Mouse (Mus musculus): Measurements from ENCODE around the gene Itga7.

Itga7 gene

DNA sequence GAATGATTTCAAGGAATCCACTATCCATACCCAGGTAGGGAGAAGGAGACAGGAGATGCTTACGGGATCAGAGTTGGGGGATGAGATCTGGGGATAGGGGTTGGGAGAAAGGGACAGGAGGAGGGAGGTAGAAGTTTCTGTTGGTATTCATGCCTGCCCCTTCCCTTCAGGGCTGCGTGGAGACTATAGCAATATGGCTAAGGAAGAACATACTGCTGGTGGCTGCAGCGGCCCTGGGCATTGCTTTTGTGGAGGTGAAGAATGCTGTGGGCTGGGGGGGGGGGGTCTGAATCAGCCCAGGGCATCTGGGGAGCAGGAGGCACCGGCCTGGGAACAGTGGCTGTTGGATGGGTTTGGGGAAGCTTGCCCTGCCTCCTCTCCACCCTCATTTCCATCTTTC, 21.4 kb upstream of the Itga7 start:
- DNase-seq = no peak

GRCm38 (mm10) chr10:128912791-128913190, 20.8 kb upstream of the Itga7 start:
- no peak for DNase-seq

DNA sequence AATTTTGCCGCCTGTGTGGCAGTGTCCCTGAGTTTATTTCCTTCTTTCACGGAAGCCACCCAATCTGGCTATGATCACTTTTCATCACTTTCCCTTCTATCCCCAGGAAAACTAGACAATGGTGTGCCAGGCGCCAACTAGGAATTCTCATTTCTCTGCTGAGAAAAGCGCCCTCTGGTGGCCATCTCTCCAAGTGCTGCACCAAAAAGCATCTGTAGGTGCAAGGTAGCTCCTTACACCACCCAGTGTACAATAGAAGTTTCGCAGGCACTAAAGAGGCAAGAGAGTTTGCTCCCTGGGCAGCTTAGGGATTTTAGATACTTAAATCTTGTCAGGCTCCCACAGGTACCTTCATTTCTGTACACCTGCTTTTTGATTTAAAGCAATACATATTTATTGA, 20.4 kb upstream of the Itga7 start:
- DNase-seq = peak; percentile 91

DNA sequence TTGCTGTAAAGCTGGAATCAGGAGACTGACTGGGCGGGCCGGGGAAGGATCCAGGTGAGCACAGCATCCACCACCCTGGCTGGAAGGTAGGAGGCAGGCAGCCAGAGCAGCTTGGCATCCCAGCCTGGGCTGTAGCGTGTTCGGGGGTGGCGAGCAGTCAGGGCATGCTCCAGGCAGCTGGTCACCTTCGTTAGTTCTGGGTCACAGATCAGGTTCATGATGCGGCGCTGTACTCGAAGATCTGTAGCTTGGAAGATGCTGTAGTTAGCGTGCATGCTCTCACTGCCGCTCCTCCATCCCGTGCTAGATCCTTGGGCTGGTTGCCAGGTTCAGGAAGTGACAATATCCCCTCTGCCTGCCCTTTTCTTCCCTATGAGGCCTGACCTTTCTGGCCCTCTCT, 19.9 kb upstream of the Itga7 start:
- DNase-seq = no peak

DNA sequence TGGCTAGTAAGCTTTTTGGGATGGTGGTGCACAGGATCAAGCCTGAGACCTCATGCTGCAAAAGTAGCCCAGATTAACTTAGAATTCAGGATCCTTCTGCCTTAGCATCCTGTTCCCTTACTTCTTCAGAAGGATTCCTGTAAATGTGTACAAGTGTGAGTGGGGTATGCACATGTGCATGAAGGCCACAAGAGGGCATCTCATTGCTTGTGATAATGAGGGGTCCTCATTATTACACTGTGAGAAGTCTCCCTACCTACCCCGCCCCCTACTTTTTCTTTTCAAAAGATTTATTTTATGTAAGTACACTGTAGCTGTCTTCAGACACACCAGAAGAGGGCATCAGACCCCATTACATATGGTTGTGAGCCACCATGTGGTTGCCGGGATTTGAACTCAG, 18.1 kb upstream of the Itga7 start:
- DNase-seq = no peak

DNA sequence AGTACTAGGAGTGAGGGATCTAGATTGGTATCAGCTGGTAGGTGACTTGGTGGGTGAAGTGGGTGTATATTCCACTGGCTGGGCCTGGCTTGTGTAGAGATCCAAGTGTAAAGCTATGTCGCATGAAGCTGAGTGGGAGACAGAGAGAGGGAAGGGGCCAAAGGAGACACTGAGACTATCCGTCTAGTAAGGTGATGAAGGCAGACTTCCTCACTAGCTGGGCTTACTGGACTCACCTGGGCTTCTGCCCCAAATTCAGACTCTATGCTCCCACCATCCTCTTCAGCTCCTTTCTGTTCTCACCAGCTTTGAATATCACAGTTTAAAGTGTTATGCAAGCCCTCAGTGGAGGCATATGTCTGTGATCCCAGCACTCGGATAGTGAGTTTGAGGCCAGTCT, 17.0 kb upstream of the Itga7 start:
- no peak for DNase-seq

GRCm38 (mm10) chr10:128917400-128917799, 16.2 kb upstream of the Itga7 start:
- peak; percentile 17 for DNase-seq

DNA sequence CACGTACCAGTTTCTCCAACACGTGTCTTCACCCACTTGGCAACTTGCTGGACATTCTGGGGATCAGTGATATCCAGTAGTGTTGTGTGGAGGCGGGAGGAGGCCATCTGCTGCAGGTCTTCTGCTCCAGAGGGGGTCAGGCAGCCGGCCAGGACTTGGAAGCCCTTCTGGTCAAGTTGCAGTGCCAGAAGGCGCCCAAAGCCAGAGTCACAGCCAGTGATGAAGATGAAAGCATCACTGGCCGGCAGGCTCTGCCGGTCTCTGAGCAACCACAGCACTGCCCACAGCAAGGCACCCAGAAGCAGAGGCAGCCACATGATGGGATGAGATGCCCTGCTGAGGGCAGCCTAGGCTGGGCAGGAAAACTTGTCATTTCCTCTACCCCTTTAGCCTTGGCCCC, 15.4 kb upstream of the Itga7 start:
- peak; percentile 98 for DNase-seq

GRCm38 (mm10) chr10:128919203-128919631, 14.4 kb upstream of the Itga7 start:
- DNase-seq = peak; percentile 50

DNA sequence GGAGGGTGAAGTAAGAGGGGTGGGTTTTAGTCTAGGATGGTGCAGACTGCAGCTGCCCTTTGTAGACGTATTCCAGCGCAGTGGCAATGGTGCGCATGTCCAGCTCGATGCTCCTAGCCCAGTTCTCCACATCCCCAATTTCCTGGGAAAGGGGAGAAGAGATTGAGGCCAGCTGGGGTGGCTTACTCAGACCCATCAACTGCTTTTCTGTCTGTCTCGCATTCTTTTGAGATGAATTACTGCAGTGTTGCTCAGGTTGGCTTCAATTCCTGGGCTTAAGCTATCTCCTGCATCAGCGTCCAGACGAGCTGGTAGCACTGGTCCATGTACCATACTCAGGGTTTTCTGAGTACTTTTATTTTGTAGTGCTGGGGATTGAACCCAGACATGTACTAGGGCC, 13.7 kb upstream of the Itga7 start:
- DNase-seq = no peak

GRCm38 (mm10) chr10:128920736-128921161, 12.9 kb upstream of the Itga7 start:
- no peak for DNase-seq

DNA sequence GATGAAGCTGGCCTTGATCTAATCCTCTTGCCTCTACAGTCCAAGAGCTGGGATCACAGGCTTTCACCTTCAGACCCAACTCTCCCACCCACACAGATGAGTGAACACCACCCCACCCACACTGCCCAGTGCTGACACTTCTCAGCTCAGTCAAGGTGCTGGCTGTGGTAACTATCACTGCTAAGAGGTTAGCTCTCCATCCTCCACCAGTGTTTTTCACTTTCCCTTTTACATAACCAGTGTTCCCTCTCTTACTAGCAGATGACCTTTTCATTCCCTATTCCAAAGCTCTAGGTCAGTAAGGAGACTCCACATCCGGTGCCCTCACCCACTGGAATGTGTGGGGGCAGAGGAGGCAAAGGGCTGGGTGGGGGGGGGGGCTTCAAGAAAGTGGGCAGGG, 12.4 kb upstream of the Itga7 start:
- no peak for DNase-seq

DNA sequence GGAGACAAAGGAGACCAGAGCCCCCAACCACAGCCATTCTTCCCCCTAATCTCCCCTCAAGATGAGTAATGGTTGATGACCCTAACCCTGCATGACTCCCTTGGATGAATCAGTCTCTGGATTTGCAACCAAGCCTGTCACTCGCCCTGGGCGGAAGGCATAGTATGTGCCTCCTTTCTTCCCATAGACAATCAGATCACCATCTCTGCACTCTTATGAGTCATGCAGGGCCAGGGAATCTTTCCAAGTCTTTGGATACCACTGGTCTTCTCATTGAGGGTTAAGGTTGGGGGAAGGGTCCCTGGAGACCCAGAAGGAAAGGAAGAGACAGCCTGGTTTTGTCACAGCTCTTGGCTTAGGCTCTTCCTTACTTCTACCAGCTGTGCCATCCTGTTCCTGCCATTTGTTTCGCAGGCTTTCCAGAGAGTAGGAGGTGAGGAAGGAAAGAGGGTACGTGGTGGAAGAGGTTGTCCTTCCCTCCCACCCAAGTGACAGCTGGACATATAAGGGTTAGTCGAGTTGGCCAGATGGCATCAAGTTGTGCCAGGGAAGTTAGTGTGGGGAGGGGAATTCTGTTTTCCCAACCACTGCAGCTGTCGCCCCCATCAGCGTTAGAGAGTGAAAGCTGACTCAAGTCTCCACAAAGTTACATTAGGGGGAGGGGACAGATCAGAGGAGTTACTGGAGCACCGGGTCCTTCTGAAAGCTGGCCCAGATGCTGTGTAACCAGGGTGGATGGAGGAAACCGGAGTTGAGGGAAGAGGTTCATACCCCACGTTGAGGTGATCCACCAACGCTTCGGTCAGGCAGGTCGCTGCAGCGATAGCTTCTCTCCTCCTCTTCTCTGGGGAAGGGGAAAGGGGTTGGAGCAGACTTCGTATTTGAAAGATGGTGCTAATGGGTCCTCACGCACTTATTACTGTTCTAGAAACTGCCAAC, 11.5 kb upstream of the Itga7 start:
- no peak for DNase-seq

DNA sequence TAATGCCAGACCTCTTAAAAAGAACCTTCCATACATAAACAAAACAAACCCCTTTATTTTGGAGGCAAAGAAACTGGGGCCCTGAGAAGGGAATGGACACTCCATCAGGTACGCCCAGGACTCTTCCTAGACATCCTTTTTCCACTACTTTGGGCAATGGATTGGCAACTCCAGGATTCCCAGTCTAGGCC, 10.9 kb upstream of the Itga7 start, which contains the start of gene Rdh5:
Rdh5 (minus strand) TSS at position 67 of the 191 bp plus-strand sequence.
- DNase-seq = no peak

GRCm38 (mm10) chr10:128923013-128923691, 10.5 kb upstream of the Itga7 start:
- peak; percentile 95 for DNase-seq

GRCm38 (mm10) chr10:128923935-128924334, 9.7 kb upstream of the Itga7 start, which contains the start of gene Bloc1s1:
Gene Bloc1s1, minus strand, starts transcription at chr10:128924035.
- no peak for DNase-seq

DNA sequence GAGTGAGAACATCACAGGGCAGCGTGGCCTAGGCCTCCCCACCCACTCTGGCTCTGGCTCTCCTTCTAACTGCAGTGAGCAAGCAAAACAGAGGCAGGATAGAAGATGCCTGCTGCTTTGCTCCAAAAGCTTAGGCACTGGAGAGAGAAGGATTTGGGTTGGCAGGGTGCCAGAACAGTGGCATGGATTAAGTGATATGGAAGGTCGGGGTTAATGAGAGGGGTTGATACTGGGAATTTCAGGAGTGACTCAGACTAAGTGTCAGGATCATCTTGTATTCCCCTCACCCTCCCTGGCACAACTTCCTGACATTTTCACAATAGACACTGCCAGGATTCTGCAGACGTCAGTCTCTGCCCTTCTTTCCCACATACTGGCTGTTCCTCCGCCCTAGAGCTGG, 5.3 kb upstream of the Itga7 start:
- DNase-seq = no peak

- no peak for DNase-seq
These were observed 3.8 kb upstream of the Itga7 start for GRCm38 (mm10) chr10:128929638-128930378.

DNA sequence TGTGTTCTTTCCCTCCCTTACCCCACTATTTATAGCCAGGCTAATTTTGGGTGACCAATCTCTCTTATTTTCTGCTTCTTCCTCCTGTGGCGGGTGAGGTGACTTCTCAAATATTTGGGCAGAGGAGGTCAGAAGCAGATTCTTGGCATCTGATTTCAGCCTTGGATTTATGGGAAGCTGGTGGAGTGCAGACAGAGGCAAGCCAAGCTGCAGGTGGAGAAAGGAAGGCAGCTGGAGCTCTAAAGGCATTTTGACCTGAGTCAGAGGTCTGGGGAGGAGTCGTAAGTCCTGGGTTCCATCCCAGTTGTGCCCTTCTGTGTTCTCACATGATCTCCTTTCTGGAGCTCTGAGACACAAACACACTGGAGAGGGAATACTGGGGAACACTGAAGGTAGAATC, 2.2 kb upstream of the Itga7 start:
- DNase-seq = no peak

GRCm38 (mm10) chr10:128933976-128934721, 531 bp downstream of the Itga7 start:
- no peak for DNase-seq

DNA sequence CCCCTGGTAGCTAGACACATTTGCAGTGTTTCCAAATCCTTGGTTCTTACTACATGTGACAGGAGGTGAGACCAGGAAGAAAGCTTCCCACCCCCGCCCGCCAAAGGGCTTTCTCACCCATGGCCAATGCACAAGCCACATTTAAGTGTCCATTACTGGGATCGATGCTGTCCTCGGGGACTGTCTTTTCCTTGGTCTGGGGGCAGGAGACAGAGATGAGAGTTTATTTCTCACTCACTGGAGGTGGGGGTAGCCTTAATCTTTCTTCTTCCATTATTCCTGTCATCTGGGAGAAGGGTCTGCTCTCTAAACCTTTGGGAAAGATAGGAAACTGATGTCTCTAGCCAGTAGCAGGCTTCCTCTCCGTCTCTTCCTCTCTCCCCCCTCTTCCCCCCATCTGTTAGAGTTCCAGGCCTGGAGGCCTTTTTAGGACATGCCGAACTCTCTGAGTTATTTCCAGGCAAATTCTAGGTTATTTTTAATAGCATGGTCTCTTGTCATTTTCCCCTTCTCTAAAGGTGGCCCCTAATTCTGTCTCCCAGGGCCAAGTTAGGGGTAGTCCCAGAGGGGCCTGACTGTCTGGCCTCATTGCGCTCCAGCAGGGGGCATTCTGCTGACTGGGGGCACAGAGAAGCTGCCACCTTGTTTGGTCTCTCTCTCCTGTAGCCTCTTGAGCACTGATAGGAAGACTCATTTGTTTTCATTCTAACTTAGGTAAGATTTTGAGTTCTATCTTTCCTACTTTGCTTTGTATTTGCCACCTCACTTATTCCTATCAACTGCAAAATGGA, 1.6 kb downstream of the Itga7 start:
- no peak for DNase-seq

- no peak for DNase-seq
These were observed 2.3 kb downstream of the Itga7 start for GRCm38 (mm10) chr10:128935826-128936440.

Measured in cerebellum, adult 11 months (tissue).